Mouse (Mus musculus): Measurements from ENCODE around the gene Slc25a16. TPM values are rescaled to one million over a fixed set of nuclear protein-coding genes. Genes with fewer than 3 reads are reported as not detected.

The Slc25a16 gene
- polyA plus RNA-seq (2016; fragmentation: Nextera tagmentation; extraction: Ambion mirVana), result 11.9 and 12.4 TPM in 2 replicates

- WGBS (ENCODE audit: insufficient replicate concordance), result 6% methylated on average over 50 of the region's 50 CpGs
- H3K9ac ChIP-seq, result peak within 1 kb of the TSS; percentile 90
- peaks cover 21% of the 10 kb centered on the region for H3K4me1 ChIP-seq
- peak within 1 kb of the TSS; percentile 91 for H3K4me2 ChIP-seq
- peak within 1 kb of the TSS; percentile 85 for H3K4me3 ChIP-seq
- no peaks in the 10 kb centered on the region for H3K9me3 ChIP-seq (replicated peaks)
- H3K36me3 ChIP-seq, result no peaks in the 10 kb centered on the region; the same call in 1 of the 2 replicates
- peak; percentile 96 for ATAC-seq
- peak within 1 kb of the TSS; percentile 84 for H3K27ac ChIP-seq
- H3K27me3 ChIP-seq (replicated peaks), result no peaks in the 10 kb centered on the region
Observed at GRCm38 (mm10) chr10:62919925-62920765, at the start of gene Slc25a16. Gene Slc25a16 (plus strand): TSS chr10:62920633.

- H3K4me3 ChIP-seq, result no peak overlapping the region
- no peak overlapping the region for H3K4me2 ChIP-seq
- no peaks in the 10 kb centered on the region for H3K27me3 ChIP-seq (replicated peaks)
- no peaks in the 10 kb centered on the region for H3K9me3 ChIP-seq (replicated peaks)
- no peak overlapping the region for H3K27ac ChIP-seq
- H3K36me3 ChIP-seq, result no peaks in the 10 kb centered on the region
- no peaks in the 10 kb centered on the region for H3K4me1 ChIP-seq
- no peak overlapping the region for H3K9ac ChIP-seq
- ATAC-seq, result no peak
- WGBS (ENCODE audit: insufficient replicate concordance), result 65% methylated on average over 4 of the region's 4 CpGs
Observed at GRCm38 (mm10) chr10:62874828-62875227, 45.6 kb upstream of the Slc25a16 start.

GRCm38 (mm10) chr10:62875565-62875964 is 44.9 kb upstream of the Slc25a16 start:
- no peaks in the 10 kb centered on the region for H3K36me3 ChIP-seq
- H3K9ac ChIP-seq, result no peak overlapping the region
- H3K4me2 ChIP-seq, result no peak overlapping the region
- no peak overlapping the region for H3K27ac ChIP-seq
- no peak for ATAC-seq
- 69% methylated on average over 4 of the region's 4 CpGs for WGBS (ENCODE audit: insufficient replicate concordance)
- no peaks in the 10 kb centered on the region for H3K4me1 ChIP-seq
- no peak overlapping the region for H3K4me3 ChIP-seq
- no peaks in the 10 kb centered on the region for H3K27me3 ChIP-seq (replicated peaks)
- no peaks in the 10 kb centered on the region for H3K9me3 ChIP-seq (replicated peaks)

GRCm38 (mm10) chr10:62878056-62878455 is 42.4 kb upstream of the Slc25a16 start:
- ATAC-seq, result no peak
- no peaks in the 10 kb centered on the region for H3K36me3 ChIP-seq

GRCm38 (mm10) chr10:62881211-62881610 is 39.2 kb upstream of the Slc25a16 start:
- Histone ChIP-seq H3K9me3 (replicated peaks) (no peaks in the 10 kb centered on the region), H3K27ac (no peak overlapping the region), H3K9ac (no peak overlapping the region), H3K27me3 (replicated peaks) (peaks cover 16% of the 10 kb centered on the region), H3K4me2 (no peak overlapping the region), H3K4me3 (no peak overlapping the region), H3K4me1 (peaks cover 9% of the 10 kb centered on the region), H3K36me3 (no peaks in the 10 kb centered on the region)
- no peak for ATAC-seq
- WGBS (ENCODE audit: insufficient replicate concordance), result 34% methylated on average over 5 of the region's 5 CpGs

More at GRCm38 (mm10) chr10:62878056-62878455, 42.4 kb upstream of the Slc25a16 start:
- Histone ChIP-seq H3K27me3 (replicated peaks) (no peaks in the 10 kb centered on the region), H3K27ac (no peak overlapping the region), H3K9ac (no peak overlapping the region), H3K4me3 (no peak overlapping the region), H3K4me2 (no peak overlapping the region), H3K9me3 (replicated peaks) (no peaks in the 10 kb centered on the region), H3K4me1 (no peaks in the 10 kb centered on the region)
- 79% methylated on average over 13 of the region's 13 CpGs for WGBS (ENCODE audit: insufficient replicate concordance)

- Histone ChIP-seq H3K4me2 (no peak overlapping the region), H3K27me3 (replicated peaks) (peaks cover 37% of the 10 kb centered on the region), H3K9ac (no peak overlapping the region), H3K4me3 (no peak overlapping the region), H3K27ac (no peak overlapping the region), H3K9me3 (replicated peaks) (no peaks in the 10 kb centered on the region), H3K36me3 (no peaks in the 10 kb centered on the region), H3K4me1 (peaks cover 22% of the 10 kb centered on the region)
- WGBS (ENCODE audit: insufficient replicate concordance), result 22% methylated on average over 9 of the region's 9 CpGs
- no peak for ATAC-seq
Observed at GRCm38 (mm10) chr10:62883933-62884372, 36.5 kb upstream of the Slc25a16 start.

GRCm38 (mm10) chr10:62884517-62884916 is 35.9 kb upstream of the Slc25a16 start:
- H3K9me3 ChIP-seq (replicated peaks), result no peaks in the 10 kb centered on the region
- WGBS (ENCODE audit: insufficient replicate concordance), result 36% methylated on average over 1 of the region's 1 CpGs
- no peak overlapping the region for H3K9ac ChIP-seq
- peaks cover 22% of the 10 kb centered on the region for H3K4me1 ChIP-seq
- H3K27me3 ChIP-seq (replicated peaks), result peaks cover 37% of the 10 kb centered on the region
- no peak for ATAC-seq
- H3K4me2 ChIP-seq, result no peak overlapping the region
- no peak overlapping the region for H3K4me3 ChIP-seq
- H3K36me3 ChIP-seq, result no peaks in the 10 kb centered on the region
- H3K27ac ChIP-seq, result no peak overlapping the region

- Histone ChIP-seq H3K27ac (no peak overlapping the region), H3K9me3 (replicated peaks) (no peaks in the 10 kb centered on the region), H3K4me2 (peak overlapping the region; percentile 77), H3K27me3 (replicated peaks) (peaks cover 37% of the 10 kb centered on the region), H3K9ac (no peak overlapping the region), H3K4me3 (peak overlapping the region; percentile 58), H3K36me3 (no peaks in the 10 kb centered on the region), H3K4me1 (peaks cover 22% of the 10 kb centered on the region)
- ATAC-seq, result no peak
- 15% methylated on average over 10 of the region's 10 CpGs for WGBS (ENCODE audit: insufficient replicate concordance)
Observed at GRCm38 (mm10) chr10:62885460-62885859, 35.0 kb upstream of the Slc25a16 start.

- peaks cover 22% of the 10 kb centered on the region for H3K4me1 ChIP-seq
- H3K9me3 ChIP-seq (replicated peaks), result no peaks in the 10 kb centered on the region
- peak overlapping the region; percentile 58 for H3K4me3 ChIP-seq
- H3K27ac ChIP-seq, result no peak overlapping the region
- WGBS (ENCODE audit: insufficient replicate concordance), result under 1% methylated on average over 38 of the region's 38 CpGs
- peak overlapping the region; percentile 46 for H3K9ac ChIP-seq
- no peaks in the 10 kb centered on the region for H3K36me3 ChIP-seq
- H3K27me3 ChIP-seq (replicated peaks), result peaks cover 37% of the 10 kb centered on the region
- peak overlapping the region; percentile 77 for H3K4me2 ChIP-seq
- peak; percentile 45 for ATAC-seq
Observed at GRCm38 (mm10) chr10:62885969-62886798, 34.2 kb upstream of the Slc25a16 start.

GRCm38 (mm10) chr10:62886799-62887591 is 33.4 kb upstream of the Slc25a16 start:
- no peak overlapping the region for H3K27ac ChIP-seq

GRCm38 (mm10) chr10:62891025-62891424 is 29.4 kb upstream of the Slc25a16 start:
- no peak overlapping the region for H3K4me3 ChIP-seq
- peaks cover 28% of the 10 kb centered on the region for H3K27me3 ChIP-seq (replicated peaks)
- WGBS (ENCODE audit: insufficient replicate concordance), result 63% methylated on average over 3 of the region's 3 CpGs
- H3K9me3 ChIP-seq (replicated peaks), result no peaks in the 10 kb centered on the region
- H3K27ac ChIP-seq, result no peak overlapping the region
- H3K4me2 ChIP-seq, result no peak overlapping the region
- H3K4me1 ChIP-seq, result peaks cover 15% of the 10 kb centered on the region
- no peak overlapping the region for H3K9ac ChIP-seq
- ATAC-seq, result no peak
- H3K36me3 ChIP-seq, result no peaks in the 10 kb centered on the region

More at GRCm38 (mm10) chr10:62886799-62887591, 33.4 kb upstream of the Slc25a16 start:
- WGBS (ENCODE audit: insufficient replicate concordance), result under 1% methylated on average over 56 of the region's 56 CpGs
- Histone ChIP-seq H3K9ac (peak overlapping the region; percentile 46), H3K4me3 (peak overlapping the region; percentile 58), H3K4me2 (peak overlapping the region; percentile 77), H3K9me3 (replicated peaks) (no peaks in the 10 kb centered on the region), H3K27me3 (replicated peaks) (peaks cover 37% of the 10 kb centered on the region), H3K4me1 (peaks cover 22% of the 10 kb centered on the region), H3K36me3 (no peaks in the 10 kb centered on the region)
- ATAC-seq, result peak; percentile 75

Data from liver, embryonic 12.5 days (tissue).